11 mouse cellular contexts compared by ENCODE assay signal in genomic region chr2:12328355-12329067, GRCm38 (mm10). TPM values are rescaled to one million over a fixed set of nuclear protein-coding genes. Genes with fewer than 3 reads are reported as not detected.
DNase-seq lines count a peak whose midpoint lies in the region; ATAC-seq and TF ChIP-seq lines count a peak whose summit lies in the region.
"Had no signal": no experiment of that assay in that cellular context is flagged by ENCODE, and none has a peak within 500 bp of the region (broad histone marks: within the 10 kb centered on the region; RNA-seq: fewer than 3 reads in every experiment).

No protein-coding gene starts in this region.

- peak overlapping the region; percentile 0; the same call in 1 of the 2 replicates for H3K4me2 ChIP-seq in stomach, embryonic 14.5 days (replicated peaks; ENCODE audit: low read depth, low read length)
- no peak overlapping the region for H3K4me2 ChIP-seq in stomach, postnatal 0 days (replicated peaks; ENCODE audit: low read depth)
- 0 out of 2 replicates have a peak overlapping the region, but pooled peaks have one; percentile 62 for H3K4me2 ChIP-seq in liver, embryonic 13.5 days

- ATAC-seq in stomach, embryonic 14.5 days (ENCODE audit: insufficient number of reproducible peaks, insufficient read depth, low FRiP score, low read depth): no peak
- ATAC-seq in stomach, postnatal 0 days (ENCODE audit: low FRiP score, low TSS enrichment): no peak
- no peak for ATAC-seq in liver, embryonic 13.5 days (ENCODE audit: low read depth)
- no peak for ATAC-seq in inflammation-experienced regulatory T-cells, adult 6 months
- ATAC-seq: Patski had no signal

- H3K4me1 ChIP-seq in stomach, embryonic 14.5 days (ENCODE audit: control insufficient read depth, insufficient read depth, low read length): 0 out of 2 replicates have a peak, but pooled peaks cover 6% of the 10 kb centered on the region
- H3K4me1 ChIP-seq in stomach, postnatal 0 days (replicated peaks; ENCODE audit: control insufficient read depth, insufficient read depth): no peaks in the 10 kb centered on the region
- 0 out of 2 replicates have a peak, but pooled peaks cover 5% of the 10 kb centered on the region for H3K4me1 ChIP-seq in liver, embryonic 13.5 days (replicated peaks)
- H3K4me1 ChIP-seq in cerebellum, adult 2 months (ENCODE audit: control insufficient read depth, insufficient read depth, low read length): no peaks in the 10 kb centered on the region

- H3K4me3 ChIP-seq in stomach, embryonic 14.5 days (ENCODE audit: low read depth, low read length): no peak overlapping the region
- H3K4me3 ChIP-seq in stomach, postnatal 0 days (ENCODE audit: low read depth, low read length): no peak overlapping the region
- no peak overlapping the region for H3K4me3 ChIP-seq in liver, embryonic 13.5 days (replicated peaks)
- no peak overlapping the region for H3K4me3 ChIP-seq in cerebellum, adult 2 months (replicated peaks; ENCODE audit: insufficient read depth, low read depth, low read length)

- peak; percentile 73 for DNase-seq in heart, adult 11 months
- DNase-seq in heart, postnatal 14 days: no peak
- no peak for DNase-seq in stomach, postnatal 0 days (ENCODE audit: low spot score)
- no peak for DNase-seq in liver, embryonic 13.5 days
- no peak for DNase-seq in cerebellum, adult 2 months
- no peak for DNase-seq in gastrocnemius, postnatal 36 days
- DNase-seq: kidney, adult 8-10 months; thymus, postnatal 25 days had no signal

- H3K27me3 ChIP-seq in stomach, embryonic 14.5 days (ENCODE audit: control insufficient read depth, insufficient read depth, low read length): no peaks in the 10 kb centered on the region
- H3K27me3 ChIP-seq in stomach, postnatal 0 days (ENCODE audit: control insufficient read depth, insufficient read depth, low read length): no peaks in the 10 kb centered on the region
- H3K27me3 ChIP-seq in liver, embryonic 13.5 days: no peaks in the 10 kb centered on the region
- no peaks in the 10 kb centered on the region for H3K27me3 ChIP-seq in cerebellum, adult 2 months (ENCODE audit: control insufficient read depth, insufficient read depth, low read length)
- H3K27me3 ChIP-seq: Patski had no signal

- TF ChIP-seq POLR2A in cerebellum, adult 2 months (IDR thresholded peaks at IDR 0.05; ENCODE audit: borderline replicate concordance, insufficient read depth, low read length): no peak

- no peak for TF ChIP-seq EP300 in stomach, postnatal 0 days (optimal IDR thresholded peaks at IDR 0.05)

- intact Hi-C loops in heart, postnatal 14 days (cut with DNase I): no loop called here
- intact Hi-C loops in gastrocnemius, postnatal 36 days (cut with DNase I): no loop called here

- TF ChIP-seq CTCF in stomach, postnatal 0 days (IDR thresholded peaks at IDR 0.05; ENCODE audit: low read depth): no peak
- TF ChIP-seq CTCF in cerebellum, adult 2 months (IDR thresholded peaks at IDR 0.05; ENCODE audit: borderline replicate concordance, insufficient read depth, low read depth, low read length): no peak

- H3K9ac ChIP-seq in stomach, embryonic 14.5 days (replicated peaks; ENCODE audit: low read depth, low read length): no peak overlapping the region
- no peak overlapping the region for H3K9ac ChIP-seq in stomach, postnatal 0 days (ENCODE audit: low read length)
- no peak overlapping the region for H3K9ac ChIP-seq in liver, embryonic 13.5 days

- no peaks in the 10 kb centered on the region for H3K9me3 ChIP-seq in stomach, embryonic 14.5 days (ENCODE audit: control insufficient read depth, low read depth, low read length)
- H3K9me3 ChIP-seq in stomach, postnatal 0 days (ENCODE audit: control insufficient read depth, low read length): no peaks in the 10 kb centered on the region
- no peaks in the 10 kb centered on the region for H3K9me3 ChIP-seq in liver, embryonic 13.5 days (replicated peaks)

- no peaks in the 10 kb centered on the region for H3K36me3 ChIP-seq in stomach, embryonic 14.5 days (ENCODE audit: control insufficient read depth, insufficient read depth, low read length)
- H3K36me3 ChIP-seq in stomach, postnatal 0 days (ENCODE audit: control insufficient read depth, insufficient read depth, low read length): no peaks in the 10 kb centered on the region
- H3K36me3 ChIP-seq in liver, embryonic 13.5 days: no peaks in the 10 kb centered on the region

- no peak overlapping the region for H3K27ac ChIP-seq in stomach, embryonic 14.5 days (ENCODE audit: low read length)
- no peak overlapping the region for H3K27ac ChIP-seq in stomach, postnatal 0 days (replicated peaks)
- H3K27ac ChIP-seq in liver, embryonic 13.5 days: no peak overlapping the region
- no peak overlapping the region for H3K27ac ChIP-seq in cerebellum, adult 2 months (ENCODE audit: insufficient read depth, low read length)

- WGBS in stomach, embryonic 14.5 days: 36% methylated on average over 8 of the region's 8 CpGs
- WGBS in stomach, postnatal 0 days: 44% methylated on average over 8 of the region's 8 CpGs
- WGBS in liver, embryonic 13.5 days (ENCODE audit: insufficient replicate concordance): 57% methylated on average over 8 of the region's 8 CpGs
- WGBS in cerebellum, adult 2 months: 30% methylated on average over 8 of the region's 8 CpGs

RNA-seq across cellular contexts. Expression of gene Itga8, which starts 26.8 kb away (rescaled TPM):
- total RNA-seq in heart, postnatal 14 days (2021): 1 to 10 TPM; 6.9 to 9.7 TPM
- polyA plus RNA-seq in stomach, embryonic 14.5 days (2014; fragmentation: Nextera tagmentation; extraction: Ambion mirVana): 24.7 and 26.5 TPM in 2 replicates
- 7.5 and 7.7 TPM in 2 replicates for polyA plus RNA-seq in stomach, postnatal 0 days (2015; fragmentation: Nextera tagmentation; extraction: Ambion mirVana)
- 2.3 and 3.1 TPM in 2 replicates for polyA plus RNA-seq in liver, embryonic 13.5 days (2015; fragmentation: Nextera tagmentation; extraction: Ambion mirVana)
- polyA plus RNA-seq in cerebellum, adult 2 months (2012; rRNA removed): 0.77 and 0.90 TPM in 2 replicates
- not detected for polyA plus RNA-seq in inflammation-experienced regulatory T-cells, adult 6 months (2017; shearing (Covaris generic))
- total RNA-seq in gastrocnemius, postnatal 36 days (2021): 1 to 10 TPM; 2.0 TPM
- polyA plus RNA-seq: Patski had no signal
